Mouse (Mus musculus) liver, postnatal 0 days (tissue): ENCODE results near the gene Ttll6. TPM values are rescaled to one million over a fixed set of nuclear protein-coding genes. Genes with fewer than 3 reads are reported as not detected.

ENCODE experiments used
- ATAC-seq: fragments of 200-750 bp; cut with Nextera tagmentation; 2 replicates; pipeline ENCODE4 v1.8.0; 2017; ENCODE audit warnings: mild to moderate bottlenecking, moderate library complexity
- DNase-seq: peaks from one replicate; pipeline ENCODE4 v3.0.0-alpha.2; 2016
- H3K27ac ChIP-seq: fragments of 300-500 bp; sonication (generic); 2 replicates; pipeline ENCODE4 v1.5.1; 2014; ENCODE audit warnings: antibody characterized with exemption, moderate library complexity, mild to moderate bottlenecking, low read depth
- H3K27me3 ChIP-seq: fragments of 300-500 bp; sonication (generic); 2 replicates; pipeline ENCODE4 v1.6.1; 2014; ENCODE audit warnings: low read length, control low read depth, mixed read lengths; ENCODE audit not compliant: insufficient read depth
- H3K36me3 ChIP-seq: fragments of 300-500 bp; sonication (generic); replicated peaks from 2 replicates; pipeline ENCODE4 v1.6.1; 2014; ENCODE audit warnings: mild to moderate bottlenecking, control low read depth, low read length, moderate library complexity, mixed read lengths; ENCODE audit not compliant: insufficient read depth
- H3K4me1 ChIP-seq: fragments of 300-500 bp; sonication (generic); 2 replicates; pipeline ENCODE4 v1.6.1; 2014; ENCODE audit warnings: antibody characterized with exemption, mild to moderate bottlenecking, control low read depth; ENCODE audit not compliant: insufficient read depth
- H3K4me2 ChIP-seq: fragments of 300-500 bp; sonication (generic); 2 replicates; pipeline ENCODE4 v1.6.1; 2014; ENCODE audit warnings: low read depth, mild to moderate bottlenecking, low read length, moderate library complexity, mixed read lengths
- H3K4me3 ChIP-seq: fragments of 300-500 bp; sonication (generic); 2 replicates; pipeline ENCODE4 v1.5.1; 2014; ENCODE audit warnings: low read depth, low read length
- H3K9ac ChIP-seq: fragments of 300-500 bp; sonication (generic); replicated peaks from 2 replicates; pipeline ENCODE4 v1.6.1; 2014; ENCODE audit warnings: mild to moderate bottlenecking, moderate library complexity
- H3K9me3 ChIP-seq: fragments of 300-500 bp; sonication (generic); 2 replicates; pipeline ENCODE4 v1.6.1; 2016; ENCODE audit warnings: mild to moderate bottlenecking, control low read depth, low read length, mixed read lengths
- CTCF ChIP-seq: sonication (generic); IDR thresholded peaks from 2 replicates; pipeline ENCODE4 v1.5.1; 2016; ENCODE audit warnings: antibody characterized with exemption, low read depth
- EP300 ChIP-seq: IDR thresholded peaks from 2 replicates; pipeline ENCODE4 v1.6.1; 2016; ENCODE audit warnings: antibody characterized with exemption, low read depth, mild to moderate bottlenecking
- WGBS: fragments of 180-500 bp; shearing (Covaris S2); extraction: QIAGEN DNeasy Blood & Tissue Kit; methylation state at CpG from one replicate; pipeline ENCODE4 v1.1.7; 2014; ENCODE audit not compliant: insufficient replicate concordance; 5-methylcytosine and 5-hydroxymethylcytosine counted together
- polyA plus RNA-seq: library from polyadenylated mRNA; unstranded; fragments of >200 nt; fragmentation: Nextera tagmentation; extraction: Ambion mirVana; gene quantifications from 2 replicates; pipeline ENCODE4 v1.2.1, GENCODE M21; 2015

Ttll6 gene
- polyA plus RNA-seq, 1 experiment from 2014 or later, result not detected

DNA sequence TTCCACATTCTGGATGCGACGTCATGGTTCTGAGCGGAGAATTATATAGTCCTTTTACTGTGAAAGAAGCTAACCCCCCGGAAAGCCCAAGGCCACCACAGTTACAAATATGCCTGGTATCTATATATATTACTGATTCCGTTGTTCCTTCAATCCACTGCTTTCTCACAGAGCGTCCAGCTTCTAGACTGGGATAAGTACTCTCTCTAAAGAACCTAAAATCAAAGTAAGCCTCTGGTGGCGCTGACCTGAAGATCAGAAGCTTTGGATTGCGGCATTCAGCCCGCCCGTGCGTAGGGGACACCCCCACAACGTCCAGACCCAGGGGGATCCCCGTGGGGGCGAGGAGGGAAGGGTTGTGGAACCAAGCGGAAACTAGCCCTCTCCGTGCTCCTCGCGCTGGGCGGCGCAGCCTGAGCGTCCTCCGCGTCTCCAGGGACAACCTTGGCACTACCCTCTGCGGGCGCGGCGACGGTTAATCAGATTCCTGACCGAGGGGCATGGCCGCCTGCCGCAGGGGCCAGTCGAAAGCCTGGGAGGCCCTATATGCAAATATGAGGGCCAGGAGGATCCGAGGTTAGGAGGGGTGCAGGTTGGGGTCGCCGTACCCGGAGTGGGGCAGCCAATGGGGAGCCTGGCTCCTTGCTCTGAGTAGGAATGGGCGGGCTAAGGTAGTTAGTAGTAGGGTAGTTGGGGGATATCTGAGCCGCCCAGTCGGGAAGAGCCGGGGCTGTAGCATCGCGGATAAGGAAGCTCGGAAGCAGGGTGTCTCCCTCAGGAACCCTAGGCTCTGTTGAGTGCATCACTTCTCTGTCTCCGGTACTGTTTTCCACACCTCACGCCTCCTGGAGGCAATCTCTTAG lies 9.3 kb upstream of the Ttll6 start:
- Histone ChIP-seq H3K27me3 (peaks cover 38% of the 10 kb centered on the region), H3K27ac (no peak overlapping the region), H3K9me3 (no peaks in the 10 kb centered on the region), H3K4me1 (peaks cover 5% of the 10 kb centered on the region; the same call in 1 of the 2 replicates), H3K36me3 (no peaks in the 10 kb centered on the region), H3K9ac (no peak overlapping the region), H3K4me2 (peak overlapping the region; percentile 59), H3K4me3 (peak overlapping the region; percentile 26)
- TF ChIP-seq EP300 (no peak), CTCF (no peak)
- ATAC-seq (no peak), DNase-seq (peak; percentile 28)
- WGBS, result 4% methylated on average over 45 of the region's 45 CpGs

DNA sequence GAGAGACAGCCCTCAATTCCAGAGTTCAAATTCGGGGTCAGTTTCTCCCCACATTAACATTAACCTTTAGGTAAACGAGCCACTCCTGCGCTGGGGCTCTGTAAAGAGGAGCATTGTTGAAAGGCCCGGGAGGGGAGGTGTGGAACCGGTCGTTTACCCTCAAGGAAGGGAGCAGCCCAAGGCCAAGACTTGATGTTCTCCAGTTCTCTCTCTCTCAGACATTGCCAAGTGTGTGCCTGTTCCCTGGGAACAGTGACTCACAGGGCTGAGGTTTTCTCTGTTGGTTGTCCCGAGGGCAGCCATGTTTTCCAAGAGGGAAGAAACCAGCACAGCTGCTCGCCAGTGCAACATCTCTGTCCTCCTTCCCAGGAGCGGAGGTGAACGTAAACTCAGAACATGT lies 3.0 kb upstream of the Ttll6 start:
- Histone ChIP-seq H3K4me3 (no peak overlapping the region), H3K27me3 (peaks cover 10% of the 10 kb centered on the region), H3K4me2 (no peak overlapping the region), H3K4me1 (no peaks in the 10 kb centered on the region), H3K36me3 (no peaks in the 10 kb centered on the region), H3K27ac (no peak overlapping the region), H3K9ac (no peak overlapping the region), H3K9me3 (no peaks in the 10 kb centered on the region)
- no peak for ATAC-seq
- 54% methylated on average over 10 of the region's 10 CpGs for WGBS
- TF ChIP-seq CTCF, result no peak
- TF ChIP-seq EP300, result no peak
- DNase-seq, result no peak

DNA sequence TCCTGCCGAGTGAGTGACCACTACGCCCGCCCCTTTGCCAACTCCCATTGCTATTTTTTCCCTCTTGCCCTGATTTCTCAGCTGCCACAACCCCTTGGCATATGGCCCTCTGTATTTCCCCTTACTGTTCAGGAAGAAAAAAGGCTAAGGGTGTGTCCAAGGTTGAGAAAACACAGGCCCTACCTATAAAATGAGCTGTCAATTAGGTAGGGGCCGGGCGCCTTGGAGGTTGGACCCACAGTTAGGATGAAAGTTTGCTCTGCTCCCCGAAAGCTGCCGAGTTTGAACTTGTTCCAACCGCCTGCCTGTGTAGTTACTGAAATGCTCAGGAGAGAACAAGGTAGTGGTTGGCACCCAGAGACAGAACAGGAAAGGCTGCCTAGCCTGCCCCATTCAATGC lies 2.3 kb downstream of the Ttll6 start:
- H3K4me2 ChIP-seq, result no peak overlapping the region
- no peak for ATAC-seq
- WGBS, result 79% methylated on average over 8 of the region's 8 CpGs

DNA sequence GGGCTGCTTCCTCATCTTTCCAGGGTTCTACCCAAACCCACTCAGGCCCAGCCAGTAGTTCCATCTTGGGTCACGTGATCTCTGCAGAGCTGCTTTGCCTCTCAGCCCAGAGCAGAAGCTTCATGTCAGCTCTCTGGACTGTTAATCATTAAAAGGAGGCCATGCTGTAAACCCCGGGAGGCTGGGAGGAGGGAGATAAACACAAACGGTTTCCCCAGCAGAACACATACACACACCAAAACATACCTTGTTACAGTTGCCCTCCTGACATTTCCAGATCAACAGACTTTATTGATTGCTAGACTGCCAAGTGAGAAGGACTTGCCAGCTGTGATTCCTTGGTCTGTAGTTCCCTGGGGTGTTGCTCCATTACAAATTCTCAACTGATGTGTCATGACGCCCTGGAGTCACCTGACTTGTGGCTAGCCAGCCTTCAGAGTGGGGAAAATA lies 7.2 kb downstream of the Ttll6 start:
- H3K4me2 ChIP-seq, result no peak overlapping the region
- H3K4me3 ChIP-seq, result no peak overlapping the region
- TF ChIP-seq EP300, result no peak
- TF ChIP-seq CTCF, result no peak
- DNase-seq, result peak; percentile 31
- H3K9ac ChIP-seq, result no peak overlapping the region
- 16% methylated on average over 4 of the region's 4 CpGs for WGBS
- no peaks in the 10 kb centered on the region for H3K36me3 ChIP-seq
- H3K27ac ChIP-seq, result no peak overlapping the region
- peaks cover 15% of the 10 kb centered on the region for H3K27me3 ChIP-seq
- H3K4me1 ChIP-seq, result no peaks in the 10 kb centered on the region; the same call in 1 of the 2 replicates
- peak; percentile 91 for ATAC-seq
- no peaks in the 10 kb centered on the region for H3K9me3 ChIP-seq

More for the DNA sequence above, 2.3 kb downstream of the Ttll6 start:
- H3K9me3 ChIP-seq, result no peaks in the 10 kb centered on the region
- no peak overlapping the region for H3K27ac ChIP-seq
- no peak for DNase-seq
- H3K4me3 ChIP-seq, result no peak overlapping the region
- TF ChIP-seq EP300, result no peak
- TF ChIP-seq CTCF, result no peak
- no peak overlapping the region for H3K9ac ChIP-seq
- no peaks in the 10 kb centered on the region for H3K36me3 ChIP-seq
- no peaks in the 10 kb centered on the region for H3K4me1 ChIP-seq
- 0 out of 2 replicates have a peak, but pooled peaks cover 7% of the 10 kb centered on the region for H3K27me3 ChIP-seq

DNA sequence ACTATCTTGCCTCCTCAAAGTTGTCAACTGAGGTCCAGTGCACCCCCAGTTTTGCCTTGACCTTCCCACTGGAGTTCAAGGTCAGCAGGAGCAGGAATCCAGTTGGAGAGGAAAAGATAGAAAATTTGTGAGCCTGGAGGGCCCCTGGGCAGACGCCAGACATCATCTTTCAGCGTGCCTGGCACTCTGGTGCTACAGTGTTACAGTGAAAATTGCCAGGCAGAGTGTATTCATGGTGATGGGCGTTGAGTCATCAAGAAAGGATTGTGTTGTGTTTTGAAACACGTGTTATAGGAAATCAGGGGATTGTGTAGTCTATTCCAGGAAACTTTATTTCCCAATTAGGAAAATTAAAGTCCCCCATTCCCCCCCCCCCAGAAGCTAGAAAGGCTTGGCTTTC lies 10.2 kb downstream of the Ttll6 start:
- H3K9me3 ChIP-seq, result no peaks in the 10 kb centered on the region
- H3K27me3 ChIP-seq, result peaks cover 34% of the 10 kb centered on the region
- no peak overlapping the region for H3K27ac ChIP-seq
- DNase-seq, result no peak
- no peaks in the 10 kb centered on the region for H3K36me3 ChIP-seq
- ATAC-seq, result no peak
- H3K4me3 ChIP-seq, result no peak overlapping the region
- H3K9ac ChIP-seq, result no peak overlapping the region
- TF ChIP-seq CTCF (no peak), EP300 (no peak)
- WGBS, result 44% methylated on average over 4 of the region's 4 CpGs
- H3K4me1 ChIP-seq, result no peaks in the 10 kb centered on the region; the same call in 1 of the 2 replicates
- H3K4me2 ChIP-seq, result no peak overlapping the region

DNA sequence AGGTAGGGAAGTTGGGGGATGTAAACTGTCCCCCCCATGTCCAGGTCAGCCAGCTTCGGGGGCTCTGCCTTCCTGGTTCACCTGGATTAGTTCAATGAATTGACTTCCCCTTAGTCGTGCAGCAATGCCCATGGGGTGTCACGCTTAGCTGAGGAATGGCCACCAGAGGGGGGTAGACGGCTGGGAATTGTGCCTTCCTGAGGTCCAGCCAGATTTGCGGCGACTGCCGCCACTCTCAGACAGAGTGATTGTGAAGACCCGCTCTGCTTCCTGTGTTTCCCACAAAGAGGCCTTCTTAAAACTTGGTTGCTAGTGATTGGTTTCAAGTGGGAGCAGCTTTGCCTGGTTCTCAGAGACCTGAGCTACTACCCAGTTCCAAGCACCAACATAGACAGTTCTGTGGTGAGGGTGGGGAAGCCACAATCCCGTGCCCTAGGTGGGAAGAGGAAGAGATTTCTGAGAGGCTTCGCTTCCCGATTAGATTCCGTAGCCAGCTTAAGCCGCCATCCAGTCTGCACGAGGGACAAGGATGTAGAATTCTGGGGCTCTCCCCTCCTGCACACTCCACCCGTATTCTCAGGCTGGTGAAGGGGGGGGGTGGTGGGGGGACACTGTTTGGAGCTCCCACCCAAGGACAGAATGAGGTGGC lies 12.2 kb downstream of the Ttll6 start:
- Histone ChIP-seq H3K4me3 (no peak overlapping the region), H3K9me3 (no peaks in the 10 kb centered on the region), H3K4me1 (no peaks in the 10 kb centered on the region; the same call in 1 of the 2 replicates), H3K9ac (no peak overlapping the region), H3K4me2 (no peak overlapping the region), H3K27me3 (peaks cover 31% of the 10 kb centered on the region), H3K36me3 (no peaks in the 10 kb centered on the region), H3K27ac (no peak overlapping the region)
- DNase-seq (peak; percentile 79), ATAC-seq (peak; percentile 40; the same call in 1 of the 2 replicates)
- 3% methylated on average over 15 of the region's 15 CpGs for WGBS
- no peak for TF ChIP-seq EP300
- TF ChIP-seq CTCF, result peak; percentile 84
